Mouse (Mus musculus): ENCODE measurements around the gene Noct. TPM values are rescaled to one million over a fixed set of nuclear protein-coding genes. Genes with fewer than 3 reads are reported as not detected.

The Noct gene
- total and polyA plus RNA-seq, 3 experiments, result 8.7 to 13.8 (median 12.0) TPM

DNA sequence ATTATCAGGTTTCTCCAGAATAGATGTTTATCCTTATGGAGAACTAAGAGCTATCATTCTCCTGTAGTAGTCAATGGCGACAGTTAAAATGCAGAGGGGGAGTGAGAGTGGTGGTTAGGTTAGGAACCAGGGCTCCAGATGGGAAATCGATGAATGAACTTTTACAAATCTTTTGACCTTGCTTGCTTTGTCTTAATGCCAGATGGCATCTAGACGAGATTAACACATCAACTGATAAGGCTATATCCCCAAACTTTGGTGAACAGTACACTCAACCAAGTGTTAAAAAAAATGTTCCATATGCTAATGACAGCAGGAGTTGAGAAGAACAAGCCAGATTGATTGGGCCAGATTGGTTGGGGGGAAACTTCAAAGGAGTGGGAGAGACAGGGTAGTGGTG, 5.0 kb downstream of the Noct start:
- H3K4me3 ChIP-seq (replicated peaks in 1 of 3; ENCODE audit: low read depth in 2 of 3, low read length in 2 of 3, poor library complexity in 1 of 3), result no peak overlapping the region

DNA sequence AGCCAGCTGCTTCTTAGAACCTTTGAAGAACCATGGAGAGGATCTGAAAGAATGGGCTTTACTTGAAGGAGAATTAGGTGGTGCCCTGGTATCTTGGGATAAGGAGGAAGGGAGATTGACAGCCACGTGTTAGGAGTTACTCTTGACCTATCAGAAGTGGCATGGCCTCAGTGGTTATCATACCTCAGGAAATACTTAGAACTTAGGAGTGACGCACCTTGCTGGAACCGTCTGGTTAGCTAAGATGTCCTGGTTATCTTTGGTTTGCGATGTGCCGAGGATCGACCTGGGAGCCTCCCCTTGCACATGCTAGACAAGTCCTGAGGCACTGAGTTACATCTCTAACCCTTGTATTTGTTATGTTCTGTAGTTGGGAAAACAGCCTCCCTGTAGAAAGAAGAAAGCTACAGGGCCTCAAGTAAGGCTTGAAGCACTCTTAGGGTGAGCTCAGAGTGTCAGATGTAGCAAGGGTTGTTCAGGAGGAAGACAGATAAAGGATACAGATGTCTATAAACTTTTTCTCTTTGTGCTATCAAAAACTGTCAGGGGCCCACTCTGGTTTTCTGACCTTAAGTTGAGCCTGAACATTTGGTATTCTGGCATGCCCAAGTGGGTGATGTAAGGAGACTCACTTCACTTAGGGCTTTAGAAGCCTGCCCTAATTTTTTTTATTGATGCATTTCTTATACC, 6.0 kb downstream of the Noct start:
- Histone ChIP-seq H3K4me1 (ENCODE audit: control insufficient read depth in 1 of 2, insufficient read depth in 2 of 2) (peaks cover 8 to 36% of the 10 kb centered on the region in 2 experiments), H3K27me3 (replicated peaks) (no peaks in the 10 kb centered on the region), H3K9me3 (replicated peaks; ENCODE audit: low read length) (no peaks in the 10 kb centered on the region), H3K4me3 (replicated peaks in 1 of 3; ENCODE audit: low read depth in 2 of 3, low read length in 2 of 3, poor library complexity in 1 of 3) (no peak overlapping the region), H3K9ac (ENCODE audit: insufficient read depth, low read depth) (no peak overlapping the region), H3K36me3 (replicated peaks in 1 of 2; ENCODE audit: control insufficient read depth in 1 of 2, insufficient read depth in 1 of 2, low read length in 1 of 2) (peaks cover 0 to 48% of the 10 kb centered on the region in 2 experiments), H3K27ac (ENCODE audit: insufficient read depth, low read depth) (no peak overlapping the region), H3K79me2 (replicated peaks; ENCODE audit: control insufficient read depth, extremely low read depth, insufficient read depth, poor library complexity, severe bottlenecking) (peaks cover 12% of the 10 kb centered on the region), H3K4me2 (ENCODE audit: insufficient read depth, low read depth, poor library complexity, severe bottlenecking) (no peak overlapping the region)
- DNase-seq (ENCODE audit: extremely low read depth), result no peak
- TF ChIP-seq MAX (IDR thresholded peaks at IDR 0.05; ENCODE audit: low read length) (no peak), IRF4 (IDR thresholded peaks at IDR 0.05; ENCODE audit: low read depth, low read length) (no peak), CHD2 (IDR thresholded peaks at IDR 0.05; ENCODE audit: low read length) (no peak), GABPA (IDR thresholded peaks at IDR 0.05; ENCODE audit: insufficient replicate concordance, low read depth, low read length) (no peak), SIN3A (IDR thresholded peaks at IDR 0.05; ENCODE audit: low read length) (no peak), RAD21 (IDR thresholded peaks at IDR 0.05; ENCODE audit: low read depth, low read length) (no peak), USF2 (conservative IDR thresholded peaks at IDR 0.05; ENCODE audit: low read depth, low read length) (no peak), POLR2A (IDR thresholded peaks at IDR 0.05; ENCODE audit: low read depth, low read length) (no peak), BHLHE40 (IDR thresholded peaks at IDR 0.05; ENCODE audit: low read depth, low read length) (no peak)
- in situ Hi-C loops (cut with MboI; ENCODE audit: low pct_ligation_motif_present, low pct_unique_long_range_greater_than_20kb, low sequenced_read_pairs), result loop anchor here (10.0 kb wide), 2 partner anchors 55 to 135 kb away; no protein-coding TSS in a partner anchor
- dilution Hi-C loops (cut with MboI; ENCODE audit: extremely low pct_ligation_motif_present, extremely low pct_unique_long_range_greater_than_20kb, low sequenced_read_pairs), result no loop called here

More for the DNA sequence above, 5.0 kb downstream of the Noct start:
- peaks cover 13% of the 10 kb centered on the region for H3K79me2 ChIP-seq (replicated peaks; ENCODE audit: control insufficient read depth, extremely low read depth, insufficient read depth, poor library complexity, severe bottlenecking)
- dilution Hi-C loops (cut with MboI; ENCODE audit: extremely low pct_ligation_motif_present, extremely low pct_unique_long_range_greater_than_20kb, low sequenced_read_pairs), result no loop called here
- peaks cover 0 to 44% of the 10 kb centered on the region in 2 experiments for H3K36me3 ChIP-seq (replicated peaks in 1 of 2; ENCODE audit: control insufficient read depth in 1 of 2, insufficient read depth in 1 of 2, low read length in 1 of 2)
- no peaks in the 10 kb centered on the region for H3K9me3 ChIP-seq (replicated peaks; ENCODE audit: low read length)
- peaks cover 8 to 30% of the 10 kb centered on the region in 2 experiments for H3K4me1 ChIP-seq (ENCODE audit: control insufficient read depth in 1 of 2, insufficient read depth in 2 of 2)
- DNase-seq (ENCODE audit: extremely low read depth), result no peak
- H3K27ac ChIP-seq (ENCODE audit: insufficient read depth, low read depth), result no peak overlapping the region
- H3K4me2 ChIP-seq (ENCODE audit: insufficient read depth, low read depth, poor library complexity, severe bottlenecking), result no peak overlapping the region
- in situ Hi-C loops (cut with MboI; ENCODE audit: low pct_ligation_motif_present, low pct_unique_long_range_greater_than_20kb, low sequenced_read_pairs), result no loop called here
- no peaks in the 10 kb centered on the region for H3K27me3 ChIP-seq (replicated peaks)
- TF ChIP-seq PAX5 (IDR thresholded peaks at IDR 0.05; ENCODE audit: low read length), result no peak
- TF ChIP-seq CHD1 (IDR thresholded peaks at IDR 0.05; ENCODE audit: low read depth, low read length), result no peak
- TF ChIP-seq CTCF (conservative IDR thresholded peaks at IDR 0.05 in 1 of 2, IDR thresholded peaks at IDR 0.05 in 1 of 2; ENCODE audit: low read depth in 2 of 2, low read length in 2 of 2), result no peak
- no peak for TF ChIP-seq POLR2A (IDR thresholded peaks at IDR 0.05; ENCODE audit: low read depth, low read length)
- TF ChIP-seq CHD2 (IDR thresholded peaks at IDR 0.05; ENCODE audit: low read length), result no peak
- no peak overlapping the region for H3K9ac ChIP-seq (ENCODE audit: insufficient read depth, low read depth)

DNA sequence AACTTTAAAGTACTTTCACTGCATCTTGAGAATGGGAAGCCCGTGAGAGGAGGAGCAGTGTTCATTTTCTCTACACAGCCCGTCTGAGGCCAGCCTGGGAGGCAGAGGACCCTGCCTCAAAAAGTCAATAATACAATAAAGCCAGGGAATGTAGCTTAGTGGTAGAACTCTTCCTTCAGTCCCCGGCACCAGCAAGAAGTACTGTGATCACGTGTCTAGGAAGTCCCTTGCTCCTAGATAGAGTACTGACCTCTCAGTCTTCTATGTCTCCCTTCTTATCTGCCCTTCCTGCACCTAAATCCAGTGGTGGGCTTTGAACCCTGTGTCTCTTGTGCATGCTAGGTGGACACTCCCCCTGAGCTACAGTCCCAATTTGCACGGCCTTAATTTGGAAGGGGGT, 6.6 kb downstream of the Noct start:
- Histone ChIP-seq H3K27ac (ENCODE audit: insufficient read depth, low read depth) (no peak overlapping the region), H3K9me3 (replicated peaks; ENCODE audit: low read length) (no peaks in the 10 kb centered on the region), H3K4me2 (ENCODE audit: insufficient read depth, low read depth, poor library complexity, severe bottlenecking) (no peak overlapping the region), H3K36me3 (replicated peaks in 1 of 2; ENCODE audit: control insufficient read depth in 1 of 2, insufficient read depth in 1 of 2, low read length in 1 of 2) (peaks cover 0 to 52% of the 10 kb centered on the region in 2 experiments), H3K79me2 (replicated peaks; ENCODE audit: control insufficient read depth, extremely low read depth, insufficient read depth, poor library complexity, severe bottlenecking) (peaks cover 8% of the 10 kb centered on the region), H3K9ac (ENCODE audit: insufficient read depth, low read depth) (no peak overlapping the region), H3K4me1 (ENCODE audit: control insufficient read depth in 1 of 2, insufficient read depth in 2 of 2) (peaks cover 7 to 37% of the 10 kb centered on the region in 2 experiments), H3K4me3 (replicated peaks in 1 of 3; ENCODE audit: low read depth in 2 of 3, low read length in 2 of 3, poor library complexity in 1 of 3) (no peak overlapping the region), H3K27me3 (replicated peaks) (no peaks in the 10 kb centered on the region)
- DNase-seq (ENCODE audit: extremely low read depth), result no peak
- in situ Hi-C loops (cut with MboI; ENCODE audit: low pct_ligation_motif_present, low pct_unique_long_range_greater_than_20kb, low sequenced_read_pairs), result loop anchor here (10.0 kb wide), 2 partner anchors 54 to 134 kb away; no protein-coding TSS in a partner anchor
- TF ChIP-seq MAX (IDR thresholded peaks at IDR 0.05; ENCODE audit: low read length) (no peak), ZMIZ1 (IDR thresholded peaks at IDR 0.05; ENCODE audit: low read depth, low read length) (no peak), MAZ (IDR thresholded peaks at IDR 0.05; ENCODE audit: low read depth, low read length) (no peak)
- dilution Hi-C loops (cut with MboI; ENCODE audit: extremely low pct_ligation_motif_present, extremely low pct_unique_long_range_greater_than_20kb, low sequenced_read_pairs), result no loop called here

Data from CH12.LX (cell line).